Mouse (Mus musculus): ENCODE results near the gene Cplx3. TPM values are rescaled to one million over a fixed set of nuclear protein-coding genes. Genes with fewer than 3 reads are reported as not detected.
A peak's percentile ranks its signal among the peaks of the same experiment; 100 is the strongest.

Gene Cplx3
- polyA plus RNA-seq, 1 experiment from 2014 or later: 1.3 TPM

- Histone ChIP-seq H3K27me3 (ENCODE audit: control insufficient read depth, insufficient read depth, low read depth, low read length) (no peaks in the 10 kb centered on the region), H3K4me3 (ENCODE audit: low read depth, low read length) (no peak overlapping the region)
Measured at GRCm38 (mm10) chr9:57640384-57640783, 34.3 kb upstream of the Cplx3 start.

GRCm38 (mm10) chr9:57639661-57640328, 33.7 kb upstream of the Cplx3 start:
- peaks cover 66% of the 10 kb centered on the region for H3K4me1 ChIP-seq (ENCODE audit: control insufficient read depth, insufficient read depth, low read length)
- WGBS: 57% methylated on average over 5 of the region's 5 CpGs
- H3K27me3 ChIP-seq (ENCODE audit: control insufficient read depth, insufficient read depth, low read depth, low read length): no peaks in the 10 kb centered on the region
- ATAC-seq: no peak
- H3K4me3 ChIP-seq (ENCODE audit: low read depth, low read length): no peak overlapping the region
- H3K9me3 ChIP-seq (replicated peaks; ENCODE audit: control insufficient read depth, low read length, poor library complexity, severe bottlenecking): no peaks in the 10 kb centered on the region
- no peaks in the 10 kb centered on the region; the same call in 1 of the 2 replicates for H3K36me3 ChIP-seq (ENCODE audit: control insufficient read depth, insufficient read depth, low read length)
- peak overlapping the region; percentile 43 for H3K27ac ChIP-seq (ENCODE audit: low read length)
- peak overlapping the region; percentile 42 for H3K9ac ChIP-seq (ENCODE audit: low read depth, low read length)
- H3K4me2 ChIP-seq (ENCODE audit: low read length): peak overlapping the region; percentile 36; the same call in 1 of the 2 replicates

More at GRCm38 (mm10) chr9:57640384-57640783, 34.3 kb upstream of the Cplx3 start:
- peak overlapping the region; percentile 43 for H3K27ac ChIP-seq (ENCODE audit: low read length)
- peaks cover 66% of the 10 kb centered on the region for H3K4me1 ChIP-seq (ENCODE audit: control insufficient read depth, insufficient read depth, low read length)
- H3K36me3 ChIP-seq (ENCODE audit: control insufficient read depth, insufficient read depth, low read length): no peaks in the 10 kb centered on the region; the same call in 1 of the 2 replicates
- H3K9ac ChIP-seq (ENCODE audit: low read depth, low read length): peak overlapping the region; percentile 42
- 32% methylated on average over 15 of the region's 15 CpGs for WGBS
- no peaks in the 10 kb centered on the region for H3K9me3 ChIP-seq (replicated peaks; ENCODE audit: control insufficient read depth, low read length, poor library complexity, severe bottlenecking)
- no peak for ATAC-seq
- peak overlapping the region; percentile 36; the same call in 1 of the 2 replicates for H3K4me2 ChIP-seq (ENCODE audit: low read length)

GRCm38 (mm10) chr9:57638651-57639459, 32.8 kb upstream of the Cplx3 start:
- no peak for ATAC-seq

GRCm38 (mm10) chr9:57637741-57638322, 31.8 kb upstream of the Cplx3 start:
- H3K4me3 ChIP-seq (ENCODE audit: low read depth, low read length): no peak overlapping the region
- H3K9me3 ChIP-seq (replicated peaks; ENCODE audit: control insufficient read depth, low read length, poor library complexity, severe bottlenecking): no peaks in the 10 kb centered on the region
- H3K36me3 ChIP-seq (ENCODE audit: control insufficient read depth, insufficient read depth, low read length): no peaks in the 10 kb centered on the region; the same call in 1 of the 2 replicates
- H3K9ac ChIP-seq (ENCODE audit: low read depth, low read length): no peak overlapping the region
- 49% methylated on average over 6 of the region's 6 CpGs for WGBS
- H3K27me3 ChIP-seq (ENCODE audit: control insufficient read depth, insufficient read depth, low read depth, low read length): no peaks in the 10 kb centered on the region
- no peak overlapping the region for H3K27ac ChIP-seq (ENCODE audit: low read length)
- no peak overlapping the region for H3K4me2 ChIP-seq (ENCODE audit: low read length)
- ATAC-seq: no peak
- H3K4me1 ChIP-seq (ENCODE audit: control insufficient read depth, insufficient read depth, low read length): peaks cover 58% of the 10 kb centered on the region

More at GRCm38 (mm10) chr9:57638651-57639459, 32.8 kb upstream of the Cplx3 start:
- 39% methylated on average over 8 of the region's 8 CpGs for WGBS
- H3K9ac ChIP-seq (ENCODE audit: low read depth, low read length): peak overlapping the region; percentile 26
- no peaks in the 10 kb centered on the region for H3K27me3 ChIP-seq (ENCODE audit: control insufficient read depth, insufficient read depth, low read depth, low read length)
- peaks cover 64% of the 10 kb centered on the region for H3K4me1 ChIP-seq (ENCODE audit: control insufficient read depth, insufficient read depth, low read length)
- peak overlapping the region; percentile 29 for H3K27ac ChIP-seq (ENCODE audit: low read length)
- H3K4me3 ChIP-seq (ENCODE audit: low read depth, low read length): no peak overlapping the region
- H3K9me3 ChIP-seq (replicated peaks; ENCODE audit: control insufficient read depth, low read length, poor library complexity, severe bottlenecking): no peaks in the 10 kb centered on the region
- H3K36me3 ChIP-seq (ENCODE audit: control insufficient read depth, insufficient read depth, low read length): no peaks in the 10 kb centered on the region; the same call in 1 of the 2 replicates
- no peak overlapping the region for H3K4me2 ChIP-seq (ENCODE audit: low read length)

GRCm38 (mm10) chr9:57637272-57637671, 31.2 kb upstream of the Cplx3 start:
- no peak overlapping the region for H3K4me2 ChIP-seq (ENCODE audit: low read length)
- H3K4me1 ChIP-seq (ENCODE audit: control insufficient read depth, insufficient read depth, low read length): peaks cover 52% of the 10 kb centered on the region
- H3K27me3 ChIP-seq (ENCODE audit: control insufficient read depth, insufficient read depth, low read depth, low read length): no peaks in the 10 kb centered on the region
- no peak overlapping the region for H3K9ac ChIP-seq (ENCODE audit: low read depth, low read length)
- no peaks in the 10 kb centered on the region for H3K9me3 ChIP-seq (replicated peaks; ENCODE audit: control insufficient read depth, low read length, poor library complexity, severe bottlenecking)
- ATAC-seq: no peak
- 77% methylated on average over 3 of the region's 3 CpGs for WGBS
- H3K27ac ChIP-seq (ENCODE audit: low read length): no peak overlapping the region; the same call in 1 of the 2 replicates
- H3K4me3 ChIP-seq (ENCODE audit: low read depth, low read length): no peak overlapping the region
- H3K36me3 ChIP-seq (ENCODE audit: control insufficient read depth, insufficient read depth, low read length): no peaks in the 10 kb centered on the region; the same call in 1 of the 2 replicates

- Histone ChIP-seq H3K4me1 (ENCODE audit: control insufficient read depth, insufficient read depth, low read length) (peaks cover 15% of the 10 kb centered on the region), H3K36me3 (ENCODE audit: control insufficient read depth, insufficient read depth, low read length) (peaks cover 20% of the 10 kb centered on the region), H3K9me3 (replicated peaks; ENCODE audit: control insufficient read depth, low read length, poor library complexity, severe bottlenecking) (no peaks in the 10 kb centered on the region), H3K9ac (ENCODE audit: low read depth, low read length) (no peak overlapping the region; the same call in 1 of the 2 replicates), H3K27ac (ENCODE audit: low read length) (peak overlapping the region; percentile 9; the same call in 1 of the 2 replicates), H3K4me3 (ENCODE audit: low read depth, low read length) (no peak overlapping the region), H3K27me3 (ENCODE audit: control insufficient read depth, insufficient read depth, low read depth, low read length) (no peaks in the 10 kb centered on the region), H3K4me2 (ENCODE audit: low read length) (no peak overlapping the region)
- 36% methylated on average over 4 of the region's 4 CpGs for WGBS
- no peak for ATAC-seq
Measured at GRCm38 (mm10) chr9:57633481-57634024, 27.5 kb upstream of the Cplx3 start.

GRCm38 (mm10) chr9:57629118-57629874, 23.2 kb upstream of the Cplx3 start:
- Histone ChIP-seq H3K4me3 (ENCODE audit: low read depth, low read length) (no peak overlapping the region), H3K9me3 (replicated peaks; ENCODE audit: control insufficient read depth, low read length, poor library complexity, severe bottlenecking) (no peaks in the 10 kb centered on the region), H3K27me3 (ENCODE audit: control insufficient read depth, insufficient read depth, low read depth, low read length) (no peaks in the 10 kb centered on the region), H3K4me2 (ENCODE audit: low read length) (no peak overlapping the region), H3K36me3 (ENCODE audit: control insufficient read depth, insufficient read depth, low read length) (peaks cover 48% of the 10 kb centered on the region), H3K4me1 (ENCODE audit: control insufficient read depth, insufficient read depth, low read length) (0 out of 2 replicates have a peak, but pooled peaks cover 6% of the 10 kb centered on the region), H3K27ac (ENCODE audit: low read length) (peak overlapping the region; percentile 34; the same call in 1 of the 2 replicates), H3K9ac (ENCODE audit: low read depth, low read length) (no peak overlapping the region)
- ATAC-seq: peak; percentile 64
- WGBS: 77% methylated on average over 14 of the region's 14 CpGs

- H3K4me1 ChIP-seq (ENCODE audit: control insufficient read depth, insufficient read depth, low read length): 0 out of 2 replicates have a peak, but pooled peaks cover 4% of the 10 kb centered on the region
- H3K27ac ChIP-seq (ENCODE audit: low read length): no peak overlapping the region
- H3K27me3 ChIP-seq (ENCODE audit: control insufficient read depth, insufficient read depth, low read depth, low read length): no peaks in the 10 kb centered on the region
- H3K9ac ChIP-seq (ENCODE audit: low read depth, low read length): no peak overlapping the region
- H3K36me3 ChIP-seq (ENCODE audit: control insufficient read depth, insufficient read depth, low read length): peaks cover 48% of the 10 kb centered on the region
- 93% methylated on average over 12 of the region's 12 CpGs for WGBS
- no peak overlapping the region for H3K4me2 ChIP-seq (ENCODE audit: low read length)
- no peak overlapping the region for H3K4me3 ChIP-seq (ENCODE audit: low read depth, low read length)
- H3K9me3 ChIP-seq (replicated peaks; ENCODE audit: control insufficient read depth, low read length, poor library complexity, severe bottlenecking): no peaks in the 10 kb centered on the region
- peak; percentile 1; the same call in 1 of the 2 replicates for ATAC-seq
Measured at GRCm38 (mm10) chr9:57628717-57629116, 22.6 kb upstream of the Cplx3 start.
